In the genomic region with DNA sequence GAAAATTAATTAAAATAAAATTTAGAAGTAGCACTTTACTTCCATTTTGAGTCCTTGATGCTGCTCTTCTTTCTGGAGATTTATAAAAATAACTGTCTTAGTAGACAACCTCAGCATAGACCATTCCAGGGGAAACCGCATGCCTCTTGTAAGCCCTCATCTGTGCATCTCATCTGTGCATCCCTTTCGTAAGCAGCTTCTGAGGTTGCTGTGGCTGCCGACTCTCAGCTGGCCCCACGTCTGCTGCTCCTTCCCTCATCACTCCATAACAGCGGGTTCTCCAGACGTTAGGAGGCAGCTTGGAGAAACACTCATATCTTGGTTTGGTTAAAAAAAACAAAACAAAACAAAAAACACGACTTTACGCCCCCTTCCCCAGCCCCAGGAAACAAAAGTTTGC, we compare ENCODE assay signal across 19 mouse cellular contexts. TPM values are rescaled to one million over a fixed set of nuclear protein-coding genes. Genes with fewer than 3 reads are reported as not detected.
A peak's percentile ranks its signal among the peaks of the same experiment; 100 is the strongest.
DNase-seq lines count a peak whose midpoint lies in the region; ATAC-seq and TF ChIP-seq lines count a peak whose summit lies in the region.
"Had no signal": no experiment of that assay in that cellular context is flagged by ENCODE, and none has a peak within 500 bp of the region (broad histone marks: within the 10 kb centered on the region; RNA-seq: fewer than 3 reads in every experiment).

No protein-coding gene starts in this region.

- peaks cover 3% of the 10 kb centered on the region; the same call in 1 of the 2 replicates for H3K9me3 ChIP-seq in forebrain, postnatal 0 days (ENCODE audit: low read length)
- H3K9me3 ChIP-seq in forebrain, embryonic 12.5 days: no peaks in the 10 kb centered on the region
- H3K9me3 ChIP-seq: embryonic facial prominence, embryonic 12.5 days; intestine, embryonic 15.5 days had no signal

- H3K4me2 ChIP-seq in forebrain, postnatal 0 days (ENCODE audit: low read depth): no peak overlapping the region
- H3K4me2 ChIP-seq in forebrain, embryonic 12.5 days: no peak overlapping the region
- H3K4me2 ChIP-seq: embryonic facial prominence, embryonic 12.5 days; forebrain, embryonic 13.5 days; heart, embryonic 12.5 days; intestine, embryonic 15.5 days had no signal

- whole genome bisulfite sequencing in forebrain, postnatal 0 days: 47% methylated on average over 8 of the region's 8 CpGs
- WGBS in forebrain, embryonic 12.5 days: 41% methylated on average over 8 of the region's 8 CpGs

- no peak overlapping the region for H3K4me3 ChIP-seq in forebrain, postnatal 0 days (ENCODE audit: low read depth, low read length)
- no peak overlapping the region for H3K4me3 ChIP-seq in forebrain, embryonic 12.5 days (replicated peaks)
- no peak overlapping the region for H3K4me3 ChIP-seq in layer of hippocampus, adult 2 months
- H3K4me3 ChIP-seq: embryonic facial prominence, embryonic 12.5 days; forebrain, embryonic 13.5 days; heart, embryonic 12.5 days; intestine, embryonic 15.5 days had no signal

- 0 out of 2 replicates have a peak, but pooled peaks cover 3% of the 10 kb centered on the region for H3K4me1 ChIP-seq in forebrain, postnatal 0 days (ENCODE audit: insufficient read depth)
- H3K4me1 ChIP-seq in forebrain, embryonic 12.5 days: peaks cover 34% of the 10 kb centered on the region

- no peak overlapping the region for H3K27ac ChIP-seq in forebrain, postnatal 0 days (ENCODE audit: low read depth, low read length)
- no peak overlapping the region for H3K27ac ChIP-seq in forebrain, embryonic 12.5 days
- peak overlapping the region; percentile 36; the same call in 1 of the 2 replicates for H3K27ac ChIP-seq in layer of hippocampus, adult 2 months
- H3K27ac ChIP-seq: embryonic facial prominence, embryonic 12.5 days; forebrain, embryonic 13.5 days; intestine, embryonic 15.5 days had no signal

- H3K9ac ChIP-seq in forebrain, postnatal 0 days: no peak overlapping the region
- H3K9ac ChIP-seq in forebrain, embryonic 12.5 days: no peak overlapping the region
- H3K9ac ChIP-seq: embryonic facial prominence, embryonic 12.5 days; forebrain, embryonic 13.5 days; heart, embryonic 12.5 days; intestine, embryonic 15.5 days had no signal

- no peaks in the 10 kb centered on the region for H3K27me3 ChIP-seq in forebrain, postnatal 0 days (ENCODE audit: insufficient read depth, low read length)
- no peaks in the 10 kb centered on the region for H3K27me3 ChIP-seq in forebrain, embryonic 12.5 days
- H3K27me3 ChIP-seq: embryonic facial prominence, embryonic 12.5 days; forebrain, embryonic 13.5 days; heart, embryonic 12.5 days; intestine, embryonic 15.5 days; Patski had no signal

- no peaks in the 10 kb centered on the region; the same call in 1 of the 2 replicates for H3K36me3 ChIP-seq in forebrain, postnatal 0 days (ENCODE audit: insufficient read depth)
- H3K36me3 ChIP-seq in forebrain, embryonic 12.5 days (replicated peaks): no peaks in the 10 kb centered on the region
- H3K36me3 ChIP-seq: embryonic facial prominence, embryonic 12.5 days; heart, embryonic 12.5 days; intestine, embryonic 15.5 days had no signal

- peak; percentile 43 for DNase-seq in forebrain, postnatal 0 days
- DNase-seq in layer of hippocampus, adult 2 months (ENCODE audit: low spot score in 2 of 2): no peak
- no peak for DNase-seq in layer of hippocampus, postnatal 10 days (ENCODE audit: low spot score in 2 of 2)
- DNase-seq in right cerebral cortex, adult 18-20 months: peak; percentile 32
- no peak for DNase-seq in right cerebral cortex, adult 2 months (ENCODE audit: low spot score in 2 of 2)
- no peak for DNase-seq in lung, postnatal 36 days
- DNase-seq in cerebellum, adult 8-10 months: no peak
- DNase-seq: adrenal gland, adult 2 months; adrenal gland, postnatal 25 days; cerebellum, adult 11 months; cerebellum, adult 9-10 months; cerebellum, postnatal 25 days; gastrocnemius, postnatal 25 days had no signal

- TF ChIP-seq CTCF in forebrain, postnatal 0 days (IDR thresholded peaks at IDR 0.05; ENCODE audit: low read depth): no peak
- no peak for TF ChIP-seq CTCF in layer of hippocampus, adult 2 months (conservative IDR thresholded peaks at IDR 0.05)

- peak; percentile 42 for ATAC-seq in forebrain, postnatal 0 days
- ATAC-seq in forebrain, embryonic 12.5 days (ENCODE audit: low FRiP score): no peak
- ATAC-seq: forebrain, embryonic 13.5 days; intestine, embryonic 15.5 days; Patski had no signal

RNA-seq across cellular contexts. Expression of gene Atxn7l1, which starts 47.7 kb away (rescaled TPM):
- 16.1 and 23.0 TPM in 2 replicates for total RNA-seq in forebrain, postnatal 0 days (2014; rRNA removed)
- 18.2 TPM in 2 replicates for polyA plus RNA-seq in forebrain, postnatal 0 days (2015; fragmentation: Nextera tagmentation; extraction: Ambion mirVana)
- polyA plus RNA-seq in forebrain, embryonic 12.5 days (2016; fragmentation: Nextera tagmentation; extraction: Ambion mirVana): 12.8 and 15.0 TPM in 2 replicates
- 10 to 100 TPM; 62.0 to 62.9 TPM for total RNA-seq in layer of hippocampus, adult 2 months (2021)
- total RNA-seq in layer of hippocampus, postnatal 10 days (2021): 10 to 100 TPM; 46.1 to 49.8 TPM

Comparison
In these comparisons a context has a peak if more than half of its experiments do, and no peak if none do; other contexts are left out.
1. DNase-seq: peak in forebrain, postnatal 0 days (single experiment) and right cerebral cortex, adult 18-20 months (single experiment); none in layer of hippocampus, adult 2 months (0 of 2), layer of hippocampus, postnatal 10 days (0 of 2), right cerebral cortex, adult 2 months (0 of 2), lung, postnatal 36 days (single experiment) and cerebellum, adult 8-10 months (single experiment).